Comparison of ENCODE assay signal across 13 mouse cellular contexts in the genomic region with DNA sequence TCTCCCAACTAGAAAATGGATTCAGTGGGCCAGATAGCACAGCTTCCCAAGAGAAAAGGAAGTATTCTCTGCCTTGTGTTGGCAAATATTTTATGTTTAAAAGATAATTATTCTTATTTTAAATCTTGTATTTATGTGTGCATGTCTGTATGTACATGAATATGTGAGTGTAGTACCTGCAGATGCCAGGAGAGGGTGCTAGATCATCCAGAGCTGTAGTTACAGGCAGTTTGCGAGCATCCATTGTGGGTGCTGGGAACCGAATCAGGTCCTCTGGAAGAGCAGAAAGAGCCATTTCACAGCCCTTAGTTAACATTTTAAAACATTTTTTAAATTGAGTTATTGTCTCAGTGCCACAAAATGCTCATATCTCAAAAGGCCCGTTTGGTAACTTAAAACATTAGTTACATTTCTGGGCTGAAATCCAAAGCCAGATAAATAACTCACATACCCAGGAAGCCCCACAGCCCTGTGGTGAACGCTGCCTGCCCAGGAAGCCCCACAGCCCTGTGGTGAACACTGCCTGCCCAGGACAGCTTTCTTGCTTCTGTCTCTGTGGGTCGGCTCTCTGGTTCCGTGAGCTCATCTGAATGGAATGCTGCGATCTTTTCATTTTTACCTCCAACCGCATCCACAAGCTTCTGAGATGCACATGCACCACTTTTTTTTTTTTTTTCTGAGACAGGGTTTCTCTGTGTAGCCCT. TPM values are rescaled to one million over a fixed set of nuclear protein-coding genes. Genes with fewer than 3 reads are reported as not detected.
DNase-seq lines count a peak whose midpoint lies in the region; ATAC-seq and TF ChIP-seq lines count a peak whose summit lies in the region.
"Had no signal": no experiment of that assay in that cellular context is flagged by ENCODE, and none has a peak within 500 bp of the region (broad histone marks: within the 10 kb centered on the region; RNA-seq: fewer than 3 reads in every experiment).

No protein-coding gene starts in this region.

- no peaks in the 10 kb centered on the region for H3K27me3 ChIP-seq in hindbrain, postnatal 0 days (ENCODE audit: insufficient read depth, low read length)
- no peaks in the 10 kb centered on the region for H3K27me3 ChIP-seq in hindbrain, embryonic 14.5 days (ENCODE audit: control insufficient read depth, insufficient read depth, low read length)
- no peaks in the 10 kb centered on the region for H3K27me3 ChIP-seq in lung, postnatal 0 days (replicated peaks; ENCODE audit: insufficient read depth, low read length)
- H3K27me3 ChIP-seq in E14TG2a.4 (ENCODE audit: insufficient read depth, low read length): peaks cover 4% of the 10 kb centered on the region; the same call in 1 of the 2 replicates

- no peak for TF ChIP-seq EP300 in lung, postnatal 0 days (IDR thresholded peaks at IDR 0.05)

- WGBS in hindbrain, postnatal 0 days: 85% methylated on average over 8 of the region's 8 CpGs
- WGBS in hindbrain, embryonic 14.5 days: 93% methylated on average over 8 of the region's 8 CpGs
- WGBS in lung, postnatal 0 days: 67% methylated on average over 8 of the region's 8 CpGs

- no peaks in the 10 kb centered on the region for H3K4me1 ChIP-seq in hindbrain, postnatal 0 days (ENCODE audit: insufficient read depth, low read length)
- 0 out of 2 replicates have a peak, but pooled peaks cover 10% of the 10 kb centered on the region for H3K4me1 ChIP-seq in hindbrain, embryonic 14.5 days (replicated peaks; ENCODE audit: control insufficient read depth, insufficient read depth, low read length)
- H3K4me1 ChIP-seq in lung, postnatal 0 days (ENCODE audit: insufficient read depth, low read depth, low read length): no peaks in the 10 kb centered on the region
- H3K4me1 ChIP-seq in E14TG2a.4 (replicated peaks; ENCODE audit: low read depth, low read length): no peaks in the 10 kb centered on the region

- no peaks in the 10 kb centered on the region for H3K36me3 ChIP-seq in hindbrain, postnatal 0 days (ENCODE audit: insufficient read depth, low read length)
- H3K36me3 ChIP-seq in hindbrain, embryonic 14.5 days (replicated peaks; ENCODE audit: control insufficient read depth, insufficient read depth): no peaks in the 10 kb centered on the region
- H3K36me3 ChIP-seq in lung, postnatal 0 days (ENCODE audit: insufficient read depth, low read length): no peaks in the 10 kb centered on the region
- H3K36me3 ChIP-seq in E14TG2a.4 (ENCODE audit: insufficient read depth, low read length): no peaks in the 10 kb centered on the region

- no peak for ATAC-seq in hindbrain, postnatal 0 days
- no peak for ATAC-seq in hindbrain, embryonic 14.5 days (ENCODE audit: low FRiP score)
- ATAC-seq in lung, postnatal 0 days: no peak
- ATAC-seq: hindbrain, embryonic 16.5 days had no signal

- H3K9me3 ChIP-seq in hindbrain, postnatal 0 days (ENCODE audit: low read length): 0 out of 2 replicates have a peak, but pooled peaks cover 3% of the 10 kb centered on the region
- H3K9me3 ChIP-seq in hindbrain, embryonic 14.5 days (ENCODE audit: control insufficient read depth, low read length): no peaks in the 10 kb centered on the region
- H3K9me3 ChIP-seq in lung, postnatal 0 days (ENCODE audit: low read length): no peaks in the 10 kb centered on the region
- H3K9me3 ChIP-seq in E14TG2a.4 (ENCODE audit: low read length): no peaks in the 10 kb centered on the region; the same call in 1 of the 2 replicates

- TF ChIP-seq CTCF in hindbrain, postnatal 0 days (IDR thresholded peaks at IDR 0.05; ENCODE audit: low read depth): peak; percentile 50
- TF ChIP-seq CTCF in lung, postnatal 0 days (IDR thresholded peaks at IDR 0.05): peak; percentile 30
- TF ChIP-seq CTCF in E14TG2a.4 (conservative IDR thresholded peaks at IDR 0.05; ENCODE audit: low read length): peak; percentile 69

- H3K27ac ChIP-seq in hindbrain, postnatal 0 days: no peak overlapping the region
- no peak overlapping the region for H3K27ac ChIP-seq in hindbrain, embryonic 14.5 days
- H3K27ac ChIP-seq in lung, postnatal 0 days (ENCODE audit: low read length): no peak overlapping the region

- H3K4me2 ChIP-seq in hindbrain, postnatal 0 days (ENCODE audit: low read depth, low read length): no peak overlapping the region
- no peak overlapping the region for H3K4me2 ChIP-seq in hindbrain, embryonic 14.5 days (replicated peaks)
- no peak overlapping the region for H3K4me2 ChIP-seq in lung, postnatal 0 days (replicated peaks; ENCODE audit: low read depth, low read length)

- no peak for DNase-seq in hindbrain, postnatal 0 days (ENCODE audit: low spot score)
- DNase-seq in hindbrain, embryonic 14.5 days (ENCODE audit: low spot score): no peak
- no peak for DNase-seq in lung, postnatal 0 days (ENCODE audit: low spot score)
- DNase-seq in lung, postnatal 14 days: no peak
- peak; percentile 70 for DNase-seq in R1 (ENCODE audit: low read depth, low spot score)
- DNase-seq in gastrocnemius, adult 8-10 months (ENCODE audit: low spot score in 2 of 2): no peak
- DNase-seq in urinary bladder, postnatal 14 days (ENCODE audit: low spot score): no peak
- DNase-seq: cerebellum, adult 8-10 months; lung, adult 18-20 months had no signal

- H3K4me3 ChIP-seq in hindbrain, postnatal 0 days (ENCODE audit: low read length): no peak overlapping the region
- H3K4me3 ChIP-seq in hindbrain, embryonic 14.5 days (replicated peaks; ENCODE audit: low read length): no peak overlapping the region
- H3K4me3 ChIP-seq in lung, postnatal 0 days (ENCODE audit: low read depth, low read length): no peak overlapping the region
- no peak overlapping the region for H3K4me3 ChIP-seq in E14TG2a.4 (replicated peaks; ENCODE audit: low read length)
- H3K4me3 ChIP-seq: myocyte had no signal

- no peak overlapping the region for H3K9ac ChIP-seq in hindbrain, postnatal 0 days (replicated peaks; ENCODE audit: low read length)
- no peak overlapping the region for H3K9ac ChIP-seq in hindbrain, embryonic 14.5 days
- H3K9ac ChIP-seq in lung, postnatal 0 days (replicated peaks; ENCODE audit: low read depth): no peak overlapping the region

RNA-seq across cellular contexts. Expression of gene Pgbd5, which starts 10.9 kb away (rescaled TPM):
- total RNA-seq in hindbrain, postnatal 0 days (2014; rRNA removed): 68.7 and 74.1 TPM in 2 replicates
- 15.8 and 15.9 TPM in 2 replicates for polyA plus RNA-seq in hindbrain, postnatal 0 days (2015; fragmentation: Nextera tagmentation; extraction: Ambion mirVana)
- polyA plus RNA-seq in hindbrain, embryonic 14.5 days (2014; fragmentation: Nextera tagmentation; extraction: Ambion mirVana): 16.9 and 18.8 TPM in 2 replicates
- polyA plus RNA-seq in lung, postnatal 0 days (2015; fragmentation: Nextera tagmentation; extraction: Ambion mirVana): 5.0 and 5.6 TPM in 2 replicates
- total RNA-seq in gastrocnemius, adult 8-10 months (2022): under 1 TPM; 0.27 to 0.83 (median 0.40) TPM
- total RNA-seq: granulocyte monocyte progenitor cell, adult 5-6 weeks had no signal
